ENCODE assay signal across 9 mouse cellular contexts in the genomic region with DNA sequence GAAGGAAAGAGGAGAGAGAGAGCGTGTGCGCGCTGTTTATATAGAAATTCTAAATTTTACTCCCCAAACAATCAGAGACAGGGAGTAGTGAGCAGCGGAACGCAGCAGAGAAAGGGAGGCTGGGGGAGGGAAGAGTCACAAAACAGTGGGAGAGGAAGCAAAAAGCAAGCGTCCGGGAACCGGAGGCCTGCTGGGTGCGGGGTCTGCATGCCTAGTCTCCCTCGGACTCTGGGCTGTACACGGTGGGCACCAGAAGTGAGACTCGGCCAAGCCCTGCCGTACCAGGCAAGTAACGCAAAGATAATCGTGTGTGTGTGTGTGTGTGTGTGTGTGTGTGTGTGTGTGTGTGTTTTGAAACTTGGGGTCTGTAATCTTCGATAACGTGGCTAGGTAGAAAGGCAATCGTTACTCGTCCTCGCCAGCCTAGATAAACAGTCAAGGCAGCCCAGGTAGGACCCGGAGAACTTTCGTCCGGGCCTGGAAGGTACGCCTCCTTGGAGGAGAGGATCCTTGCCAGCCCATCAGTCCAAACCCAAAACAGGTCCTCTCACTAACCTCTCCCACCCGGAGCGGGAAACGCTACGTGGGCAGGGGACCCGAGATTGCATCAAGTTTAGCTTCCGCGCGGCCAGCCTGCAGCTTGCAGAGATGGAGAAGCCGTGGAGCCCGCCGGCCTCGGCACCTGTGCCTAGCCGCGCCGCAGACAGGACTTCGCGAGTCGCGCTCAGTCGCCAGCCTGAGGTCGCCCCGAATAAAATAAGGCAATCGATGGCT. TPM values are rescaled to one million over a fixed set of nuclear protein-coding genes. Genes with fewer than 3 reads are reported as not detected.
A peak's percentile ranks its signal among the peaks of the same experiment; 100 is the strongest.
DNase-seq lines count a peak whose midpoint lies in the region; ATAC-seq lines count a peak whose summit lies in the region.
"Had no signal": no experiment of that assay in that cellular context is flagged by ENCODE, and none has a peak within 500 bp of the region (broad histone marks: within the 10 kb centered on the region; RNA-seq: fewer than 3 reads in every experiment).

No protein-coding gene starts in this region.

- ATAC-seq in frontal cortex, adult (ENCODE audit: low TSS enrichment), result peak; percentile 10
- ATAC-seq in forebrain, embryonic 16.5 days, result peak; percentile 1; the same call in 1 of the 2 replicates
- ATAC-seq in midbrain, embryonic 13.5 days, result peak; percentile 1; the same call in 1 of the 2 replicates

- no peak for DNase-seq in frontal cortex, postnatal 25 days (ENCODE audit: low spot score in 2 of 2)
- DNase-seq in urinary bladder, postnatal 25 days (ENCODE audit: low spot score), result peak; percentile 31
- DNase-seq in urinary bladder, postnatal 10 days (ENCODE audit: low spot score), result no peak
- DNase-seq in kidney, postnatal 25 days, result peak; percentile 29 to 50
- no peak for DNase-seq in spleen, postnatal 14 days (ENCODE audit: low spot score in 2 of 2)

- H3K4me3 ChIP-seq in forebrain, embryonic 16.5 days (replicated peaks; ENCODE audit: low read length), result peak overlapping the region; percentile 74
- peak overlapping the region; percentile 94 for H3K4me3 ChIP-seq in midbrain, embryonic 13.5 days (replicated peaks)

- peaks cover 9% of the 10 kb centered on the region for H3K4me1 ChIP-seq in forebrain, embryonic 16.5 days (replicated peaks; ENCODE audit: control insufficient read depth, insufficient read depth, low read length)
- peaks cover 37% of the 10 kb centered on the region for H3K4me1 ChIP-seq in midbrain, embryonic 13.5 days (replicated peaks)

- no peaks in the 10 kb centered on the region for H3K36me3 ChIP-seq in forebrain, embryonic 16.5 days (ENCODE audit: control insufficient read depth, insufficient read depth)
- H3K36me3 ChIP-seq in midbrain, embryonic 13.5 days, result no peaks in the 10 kb centered on the region

- H3K9me3 ChIP-seq in forebrain, embryonic 16.5 days (ENCODE audit: control insufficient read depth, low read length), result no peaks in the 10 kb centered on the region
- no peaks in the 10 kb centered on the region for H3K9me3 ChIP-seq in midbrain, embryonic 13.5 days

- H3K9ac ChIP-seq in forebrain, embryonic 16.5 days (replicated peaks; ENCODE audit: low read depth, low read length), result peak overlapping the region; percentile 85
- peak overlapping the region; percentile 84 for H3K9ac ChIP-seq in midbrain, embryonic 13.5 days (replicated peaks)

- WGBS in forebrain, embryonic 16.5 days, result under 1% methylated on average over 47 of the region's 47 CpGs
- WGBS in midbrain, embryonic 13.5 days, result under 1% methylated on average over 47 of the region's 47 CpGs

- peak overlapping the region; percentile 97 for H3K27ac ChIP-seq in forebrain, embryonic 16.5 days (ENCODE audit: low read length)
- H3K27ac ChIP-seq in midbrain, embryonic 13.5 days, result peak overlapping the region; percentile 97

- H3K27me3 ChIP-seq in forebrain, embryonic 16.5 days (replicated peaks; ENCODE audit: control insufficient read depth, insufficient read depth, low read length), result no peaks in the 10 kb centered on the region
- H3K27me3 ChIP-seq in midbrain, embryonic 13.5 days, result no peaks in the 10 kb centered on the region
- H3K27me3 ChIP-seq: CH12.LX had no signal

- peak overlapping the region; percentile 47 for H3K4me2 ChIP-seq in forebrain, embryonic 16.5 days (ENCODE audit: low read length)
- peak overlapping the region; percentile 80 for H3K4me2 ChIP-seq in midbrain, embryonic 13.5 days (replicated peaks)

RNA-seq across cellular contexts. Expression of a gene that starts 3.2 kb away (rescaled TPM):
- polyA plus RNA-seq in forebrain, embryonic 16.5 days (2015; fragmentation: Nextera tagmentation; extraction: Ambion mirVana), result 70.2 and 71.1 TPM in 2 replicates
- polyA plus RNA-seq in midbrain, embryonic 13.5 days (2015; fragmentation: Nextera tagmentation; extraction: Ambion mirVana), result 76.9 and 83.2 TPM in 2 replicates

Comparison
In these comparisons a context has a peak if more than half of its experiments do, and no peak if none do; other contexts are left out.
1. DNase-seq: peak in urinary bladder, postnatal 25 days (single experiment) and kidney, postnatal 25 days (2 of 2); none in frontal cortex, postnatal 25 days (0 of 2), urinary bladder, postnatal 10 days (single experiment) and spleen, postnatal 14 days (0 of 2).
2. Peak in every context shown above with its lines, with median percentiles within 50 percentile points of each other: ATAC-seq.